In the genomic region with DNA sequence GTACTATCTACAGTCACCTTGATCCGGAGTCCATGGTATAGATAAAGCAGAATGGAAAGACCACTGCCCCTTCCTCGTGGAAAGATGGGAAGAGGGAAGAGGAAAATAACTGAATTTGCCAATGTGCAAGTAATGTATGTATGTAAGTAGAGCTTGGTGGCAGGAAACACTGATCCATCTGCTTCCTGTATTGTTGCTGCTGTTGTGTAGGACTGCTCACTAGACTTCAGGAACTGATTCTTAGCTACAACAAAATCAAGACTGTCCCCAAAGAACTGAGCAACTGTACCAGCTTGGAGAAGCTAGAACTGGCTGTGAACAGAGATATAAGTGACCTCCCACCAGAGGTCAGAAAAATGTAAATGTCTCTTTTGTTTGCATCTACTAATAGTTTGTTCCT, we compare ENCODE assay signal across 26 mouse cellular contexts. TPM values are rescaled to one million over a fixed set of nuclear protein-coding genes. Genes with fewer than 3 reads are reported as not detected.
A peak's percentile ranks its signal among the peaks of the same experiment; 100 is the strongest.
DNase-seq lines count a peak whose midpoint lies in the region; ATAC-seq lines count a peak whose summit lies in the region.
"Had no signal": no experiment of that assay in that cellular context is flagged by ENCODE, and none has a peak within 500 bp of the region (broad histone marks: within the 10 kb centered on the region; RNA-seq: fewer than 3 reads in every experiment).

No protein-coding gene starts in this region.

- 70% methylated on average over 2 of the region's 2 CpGs for WGBS in embryonic facial prominence, embryonic 14.5 days
- 91% methylated on average over 2 of the region's 2 CpGs for WGBS in embryonic facial prominence, embryonic 10.5 days
- WGBS in forebrain, embryonic 15.5 days, result 82% methylated on average over 2 of the region's 2 CpGs

- DNase-seq in embryonic facial prominence, embryonic 14.5 days (ENCODE audit: low spot score), result peak; percentile 2
- no peak for DNase-seq in embryonic facial prominence, embryonic 10.5 days (ENCODE audit: low spot score)
- DNase-seq in gastrocnemius, adult 18-20 months (ENCODE audit: low spot score), result no peak
- DNase-seq in cerebellum, adult 18-20 months, result no peak
- DNase-seq: adrenal gland, adult 8-10 months; adrenal gland, postnatal 14 days; adrenal gland, postnatal 36 days; cerebellum, adult 11 months; cerebellum, adult 2 months; cerebellum, adult 9-10 months; cerebellum, postnatal 10 days; cerebellum, postnatal 25 days; embryo, embryonic 11 days; forebrain, postnatal 0 days had no signal

- no peak overlapping the region for H3K4me3 ChIP-seq in embryonic facial prominence, embryonic 14.5 days (ENCODE audit: low read depth, low read length)
- H3K4me3 ChIP-seq in embryonic facial prominence, embryonic 10.5 days, result no peak overlapping the region
- H3K4me3 ChIP-seq in forebrain, embryonic 15.5 days, result no peak overlapping the region
- H3K4me3 ChIP-seq: embryonic facial prominence, embryonic 12.5 days; embryonic facial prominence, embryonic 15.5 days; erythroblast, embryonic 14.5 days; forebrain, embryonic 10.5 days; forebrain, embryonic 12.5 days had no signal

- no peaks in the 10 kb centered on the region for H3K4me1 ChIP-seq in embryonic facial prominence, embryonic 14.5 days (ENCODE audit: control insufficient read depth, insufficient read depth, low read length)
- no peaks in the 10 kb centered on the region for H3K4me1 ChIP-seq in embryonic facial prominence, embryonic 10.5 days
- no peaks in the 10 kb centered on the region for H3K4me1 ChIP-seq in forebrain, embryonic 15.5 days
- H3K4me1 ChIP-seq: embryonic facial prominence, embryonic 12.5 days; embryonic facial prominence, embryonic 15.5 days; forebrain, embryonic 10.5 days; forebrain, embryonic 12.5 days had no signal

- H3K27ac ChIP-seq in embryonic facial prominence, embryonic 14.5 days (replicated peaks; ENCODE audit: low read depth, low read length), result no peak overlapping the region
- no peak overlapping the region for H3K27ac ChIP-seq in embryonic facial prominence, embryonic 10.5 days (replicated peaks)
- no peak overlapping the region for H3K27ac ChIP-seq in forebrain, embryonic 15.5 days (replicated peaks)
- H3K27ac ChIP-seq: embryonic facial prominence, embryonic 12.5 days; embryonic facial prominence, embryonic 15.5 days; forebrain, embryonic 10.5 days; forebrain, embryonic 12.5 days had no signal

- no peak for ATAC-seq in embryonic facial prominence, embryonic 14.5 days (ENCODE audit: low read depth)
- peak; percentile 83 for ATAC-seq in common myeloid progenitor, adult 5-6 weeks (replicated peaks; ENCODE audit: low read depth, poor library complexity, severe bottlenecking)
- peak; percentile 58 to 71 for ATAC-seq in hematopoietic stem cell, adult 5-6 weeks (replicated peaks in 1 of 2; ENCODE audit: insufficient read depth in 1 of 2, low FRiP score in 2 of 2, low TSS enrichment in 1 of 2, low read depth in 1 of 2, poor library complexity in 2 of 2, severe bottlenecking in 2 of 2)
- peak; percentile 86 for ATAC-seq in megakaryocyte progenitor cell, adult 5-6 weeks (replicated peaks; ENCODE audit: poor library complexity)
- ATAC-seq in forebrain, embryonic 15.5 days (replicated peaks), result no peak
- ATAC-seq: activated CD4-positive, CD25-positive, alpha-beta regulatory T cell, adult 4 months; forebrain, embryonic 14.5 days; forebrain, postnatal 0 days; Patski had no signal

- no peaks in the 10 kb centered on the region for H3K36me3 ChIP-seq in embryonic facial prominence, embryonic 14.5 days (ENCODE audit: control insufficient read depth, insufficient read depth, low read length)
- H3K36me3 ChIP-seq in embryonic facial prominence, embryonic 10.5 days (replicated peaks), result no peaks in the 10 kb centered on the region
- no peaks in the 10 kb centered on the region for H3K36me3 ChIP-seq in forebrain, embryonic 15.5 days
- H3K36me3 ChIP-seq: embryonic facial prominence, embryonic 12.5 days; embryonic facial prominence, embryonic 15.5 days; forebrain, embryonic 10.5 days; forebrain, embryonic 12.5 days had no signal

- no peaks in the 10 kb centered on the region for H3K27me3 ChIP-seq in embryonic facial prominence, embryonic 14.5 days (replicated peaks; ENCODE audit: control insufficient read depth, insufficient read depth, low read length)
- no peaks in the 10 kb centered on the region for H3K27me3 ChIP-seq in embryonic facial prominence, embryonic 10.5 days (replicated peaks; ENCODE audit: low read depth, poor library complexity, severe bottlenecking)
- H3K27me3 ChIP-seq in forebrain, embryonic 15.5 days, result no peaks in the 10 kb centered on the region
- H3K27me3 ChIP-seq: embryonic facial prominence, embryonic 12.5 days; embryonic facial prominence, embryonic 15.5 days; forebrain, embryonic 12.5 days had no signal

- H3K4me2 ChIP-seq in embryonic facial prominence, embryonic 14.5 days (ENCODE audit: low read depth, low read length), result no peak overlapping the region
- H3K4me2 ChIP-seq in forebrain, embryonic 15.5 days (replicated peaks), result no peak overlapping the region
- H3K4me2 ChIP-seq: embryonic facial prominence, embryonic 12.5 days; embryonic facial prominence, embryonic 15.5 days; forebrain, embryonic 12.5 days had no signal

- H3K9me3 ChIP-seq in embryonic facial prominence, embryonic 14.5 days (ENCODE audit: control insufficient read depth, low read length), result no peaks in the 10 kb centered on the region
- H3K9me3 ChIP-seq in embryonic facial prominence, embryonic 10.5 days, result 0 out of 2 replicates have a peak, but pooled peaks cover 5% of the 10 kb centered on the region
- H3K9me3 ChIP-seq in forebrain, embryonic 15.5 days, result no peaks in the 10 kb centered on the region
- H3K9me3 ChIP-seq: embryonic facial prominence, embryonic 12.5 days; embryonic facial prominence, embryonic 15.5 days had no signal

- no peak overlapping the region for H3K9ac ChIP-seq in embryonic facial prominence, embryonic 14.5 days (ENCODE audit: low read depth, low read length)
- no peak overlapping the region for H3K9ac ChIP-seq in forebrain, embryonic 15.5 days (replicated peaks)
- H3K9ac ChIP-seq: embryonic facial prominence, embryonic 12.5 days; embryonic facial prominence, embryonic 15.5 days; forebrain, embryonic 12.5 days; forebrain, postnatal 0 days had no signal

RNA-seq across cellular contexts. Expression of gene Lrrc39, which starts 7.9 kb away (rescaled TPM):
- polyA plus RNA-seq in embryonic facial prominence, embryonic 14.5 days (2014; fragmentation: Nextera tagmentation; extraction: Ambion mirVana), result 3.3 and 4.3 TPM in 2 replicates
- 0.70 and 0.75 TPM in 2 replicates for polyA plus RNA-seq in embryonic facial prominence, embryonic 10.5 days (2016; fragmentation: Nextera tagmentation; extraction: Ambion mirVana)
- total RNA-seq in common myeloid progenitor, adult 5-6 weeks (2017), result 0.27 and 0.53 TPM in 2 replicates
- 0.55 and 1.2 TPM in 2 replicates for total RNA-seq in hematopoietic stem cell, adult 5-6 weeks (2017)
- 0.05 and 0.52 TPM in 2 replicates for total RNA-seq in megakaryocyte progenitor cell, adult 5-6 weeks (2015)
- total RNA-seq in megakaryocyte progenitor cell, adult 5-6 weeks (2017), result 0.37 and 0.84 TPM in 2 replicates
- total RNA-seq in gastrocnemius, adult 18-20 months (2021), result 10 to 100 TPM; 49.0 to 51.8 TPM
- polyA plus RNA-seq in forebrain, embryonic 15.5 days (2015; fragmentation: Nextera tagmentation; extraction: Ambion mirVana), result 0.42 and 0.54 TPM in 2 replicates
- total RNA-seq: forebrain, postnatal 0 days had no signal

RNA-seq across cellular contexts. Expression of gene Sass6, which starts 24.2 kb away (rescaled TPM):
- 15.0 and 15.5 TPM in 2 replicates for polyA plus RNA-seq in embryonic facial prominence, embryonic 14.5 days (2014; fragmentation: Nextera tagmentation; extraction: Ambion mirVana)
- polyA plus RNA-seq in embryonic facial prominence, embryonic 10.5 days (2016; fragmentation: Nextera tagmentation; extraction: Ambion mirVana), result 38.5 and 39.6 TPM in 2 replicates
- 49.8 and 57.5 TPM in 2 replicates for total RNA-seq in common myeloid progenitor, adult 5-6 weeks (2017)
- total RNA-seq in hematopoietic stem cell, adult 5-6 weeks (2017), result 34.1 and 43.9 TPM in 2 replicates
- total RNA-seq in megakaryocyte progenitor cell, adult 5-6 weeks (2015), result 38.0 and 39.6 TPM in 2 replicates
- total RNA-seq in megakaryocyte progenitor cell, adult 5-6 weeks (2017), result 47.1 and 63.8 TPM in 2 replicates
- total RNA-seq in gastrocnemius, adult 18-20 months (2021), result 1 to 10 TPM; 1.6 to 2.0 TPM
- polyA plus RNA-seq in forebrain, embryonic 15.5 days (2015; fragmentation: Nextera tagmentation; extraction: Ambion mirVana), result 20.1 and 21.0 TPM in 2 replicates

RNA-seq across cellular contexts. Expression of gene Trmt13, which starts 43.8 kb away (rescaled TPM):
- 17.5 and 20.1 TPM in 2 replicates for polyA plus RNA-seq in embryonic facial prominence, embryonic 14.5 days (2014; fragmentation: Nextera tagmentation; extraction: Ambion mirVana)
- polyA plus RNA-seq in embryonic facial prominence, embryonic 10.5 days (2016; fragmentation: Nextera tagmentation; extraction: Ambion mirVana), result 24.7 and 24.9 TPM in 2 replicates
- 47.6 and 51.1 TPM in 2 replicates for total RNA-seq in common myeloid progenitor, adult 5-6 weeks (2017)
- 53.8 and 54.4 TPM in 2 replicates for total RNA-seq in hematopoietic stem cell, adult 5-6 weeks (2017)
- total RNA-seq in megakaryocyte progenitor cell, adult 5-6 weeks (2015), result 23.4 and 40.3 TPM in 2 replicates
- total RNA-seq in megakaryocyte progenitor cell, adult 5-6 weeks (2017), result 28.3 and 34.9 TPM in 2 replicates
- total RNA-seq in gastrocnemius, adult 18-20 months (2021), result 1 to 10 TPM; 3.3 to 4.6 TPM
- 25.3 and 28.8 TPM in 2 replicates for polyA plus RNA-seq in forebrain, embryonic 15.5 days (2015; fragmentation: Nextera tagmentation; extraction: Ambion mirVana)

RNA-seq across cellular contexts. Expression of gene Dbt, which starts 57.8 kb away (rescaled TPM):
- polyA plus RNA-seq in embryonic facial prominence, embryonic 14.5 days (2014; fragmentation: Nextera tagmentation; extraction: Ambion mirVana), result 9.5 and 11.3 TPM in 2 replicates
- polyA plus RNA-seq in embryonic facial prominence, embryonic 10.5 days (2016; fragmentation: Nextera tagmentation; extraction: Ambion mirVana), result 12.3 and 12.5 TPM in 2 replicates
- total RNA-seq in common myeloid progenitor, adult 5-6 weeks (2017), result 15.0 and 16.9 TPM in 2 replicates
- 15.2 and 17.0 TPM in 2 replicates for total RNA-seq in hematopoietic stem cell, adult 5-6 weeks (2017)
- 16.7 and 17.8 TPM in 2 replicates for total RNA-seq in megakaryocyte progenitor cell, adult 5-6 weeks (2015)
- 12.1 and 15.6 TPM in 2 replicates for total RNA-seq in megakaryocyte progenitor cell, adult 5-6 weeks (2017)
- total RNA-seq in gastrocnemius, adult 18-20 months (2021), result 10 to 100 TPM; 26.3 to 30.3 TPM
- 13.3 and 14.6 TPM in 2 replicates for polyA plus RNA-seq in forebrain, embryonic 15.5 days (2015; fragmentation: Nextera tagmentation; extraction: Ambion mirVana)

Comparison
In these comparisons a context has a peak if more than half of its experiments do, and no peak if none do; other contexts are left out.
1. ATAC-seq: peak in common myeloid progenitor, adult 5-6 weeks (single experiment), hematopoietic stem cell, adult 5-6 weeks (2 of 2) and megakaryocyte progenitor cell, adult 5-6 weeks (single experiment); none in embryonic facial prominence, embryonic 14.5 days (single experiment) and forebrain, embryonic 15.5 days (single experiment).
2. RNA of gene Lrrc39, which starts 7.9 kb away (total RNA-seq): 49.0 to 51.8 TPM in gastrocnemius, adult 18-20 months; 0.55 to 1.2 TPM in hematopoietic stem cell, adult 5-6 weeks, 0.05 to 0.84 TPM in megakaryocyte progenitor cell, adult 5-6 weeks and 0.27 to 0.53 TPM in common myeloid progenitor, adult 5-6 weeks; every median in the first group is over 10 times any median in the second.
3. RNA of gene Sass6, which starts 24.2 kb away (total RNA-seq): 49.8 to 57.5 TPM in common myeloid progenitor, adult 5-6 weeks, 38.0 to 63.8 TPM in megakaryocyte progenitor cell, adult 5-6 weeks and 34.1 to 43.9 TPM in hematopoietic stem cell, adult 5-6 weeks; 1.6 to 2.0 TPM in gastrocnemius, adult 18-20 months; every median in the first group is over 10 times any median in the second.